Mouse (Mus musculus): ENCODE results near the gene Inha. TPM values are rescaled to one million over a fixed set of nuclear protein-coding genes. Genes with fewer than 3 reads are reported as not detected.

Gene Inha
- polyA plus RNA-seq, 1 experiment = 210 TPM

- no peaks in the 10 kb centered on the region for H3K27me3 ChIP-seq (ENCODE audit: control insufficient read depth, insufficient read depth, low read length)
- no peak overlapping the region for H3K4me3 ChIP-seq (ENCODE audit: control insufficient read depth, low read depth, low read length)
Observed at GRCm38 (mm10) chr1:75504256-75505045, 2.4 kb upstream of the Inha start.

GRCm38 (mm10) chr1:75505159-75505955 is 1.5 kb upstream of the Inha start:
- H3K36me3 ChIP-seq (ENCODE audit: control insufficient read depth, insufficient read depth, low read length) = no peaks in the 10 kb centered on the region
- TF ChIP-seq CTCF (IDR thresholded peaks at IDR 0.05; ENCODE audit: control insufficient read depth, insufficient read depth, insufficient replicate concordance, low read depth, low read length) = no peak
- peak; percentile 40; the same call in 1 of the 2 replicates for TF ChIP-seq POLR2A (IDR thresholded peaks at IDR 0.05; ENCODE audit: control insufficient read depth, low read depth, low read length)
- H3K27ac ChIP-seq (ENCODE audit: control insufficient read depth, insufficient read depth, low read depth, low read length) = peak overlapping the region; percentile 57
- H3K27me3 ChIP-seq (ENCODE audit: control insufficient read depth, insufficient read depth, low read length) = no peaks in the 10 kb centered on the region
- peaks cover 37% of the 10 kb centered on the region for H3K4me1 ChIP-seq (ENCODE audit: control insufficient read depth, insufficient read depth, low read length)
- H3K4me3 ChIP-seq (ENCODE audit: control insufficient read depth, low read depth, low read length) = peak overlapping the region; percentile 66

More at GRCm38 (mm10) chr1:75504256-75505045, 2.4 kb upstream of the Inha start:
- TF ChIP-seq CTCF (IDR thresholded peaks at IDR 0.05; ENCODE audit: control insufficient read depth, insufficient read depth, insufficient replicate concordance, low read depth, low read length) (no peak), POLR2A (IDR thresholded peaks at IDR 0.05; ENCODE audit: control insufficient read depth, low read depth, low read length) (no peak)
- H3K4me1 ChIP-seq (ENCODE audit: control insufficient read depth, insufficient read depth, low read length) = peaks cover 32% of the 10 kb centered on the region
- no peak overlapping the region for H3K27ac ChIP-seq (ENCODE audit: control insufficient read depth, insufficient read depth, low read depth, low read length)
- no peaks in the 10 kb centered on the region for H3K36me3 ChIP-seq (ENCODE audit: control insufficient read depth, insufficient read depth, low read length)

- peak within 1 kb of the TSS; percentile 66 for H3K4me3 ChIP-seq (ENCODE audit: control insufficient read depth, low read depth, low read length)
- H3K36me3 ChIP-seq (ENCODE audit: control insufficient read depth, insufficient read depth, low read length) = no peaks in the 10 kb centered on the region
- H3K4me1 ChIP-seq (ENCODE audit: control insufficient read depth, insufficient read depth, low read length) = peaks cover 37% of the 10 kb centered on the region
- peak within 1 kb of the TSS; percentile 57 for H3K27ac ChIP-seq (ENCODE audit: control insufficient read depth, insufficient read depth, low read depth, low read length)
- TF ChIP-seq CTCF (IDR thresholded peaks at IDR 0.05; ENCODE audit: control insufficient read depth, insufficient read depth, insufficient replicate concordance, low read depth, low read length) (no peak), POLR2A (IDR thresholded peaks at IDR 0.05; ENCODE audit: control insufficient read depth, low read depth, low read length) (peak; percentile 45; the same call in 1 of the 2 replicates)
- H3K27me3 ChIP-seq (ENCODE audit: control insufficient read depth, insufficient read depth, low read length) = no peaks in the 10 kb centered on the region
Observed at GRCm38 (mm10) chr1:75505956-75506831, 683 bp upstream of the Inha start, which contains the start of gene Obsl1. Gene Obsl1, minus strand, starts transcription at chr1:75506452.

- peak overlapping the region; percentile 59 for H3K27ac ChIP-seq (ENCODE audit: control insufficient read depth, insufficient read depth, low read depth, low read length)
- no peaks in the 10 kb centered on the region for H3K27me3 ChIP-seq (ENCODE audit: control insufficient read depth, insufficient read depth, low read length)
- TF ChIP-seq CTCF (IDR thresholded peaks at IDR 0.05; ENCODE audit: control insufficient read depth, insufficient read depth, insufficient replicate concordance, low read depth, low read length) = no peak
- no peak for TF ChIP-seq POLR2A (IDR thresholded peaks at IDR 0.05; ENCODE audit: control insufficient read depth, low read depth, low read length)
- peaks cover 27% of the 10 kb centered on the region for H3K4me1 ChIP-seq (ENCODE audit: control insufficient read depth, insufficient read depth, low read length)
- H3K4me3 ChIP-seq (ENCODE audit: control insufficient read depth, low read depth, low read length) = no peak overlapping the region
- H3K36me3 ChIP-seq (ENCODE audit: control insufficient read depth, insufficient read depth, low read length) = no peaks in the 10 kb centered on the region
Observed at GRCm38 (mm10) chr1:75509586-75509985, 2.7 kb downstream of the Inha start.

GRCm38 (mm10) chr1:75510154-75510553 is 3.3 kb downstream of the Inha start:
- H3K36me3 ChIP-seq (ENCODE audit: control insufficient read depth, insufficient read depth, low read length) = no peaks in the 10 kb centered on the region
- TF ChIP-seq CTCF (IDR thresholded peaks at IDR 0.05; ENCODE audit: control insufficient read depth, insufficient read depth, insufficient replicate concordance, low read depth, low read length) (no peak), POLR2A (IDR thresholded peaks at IDR 0.05; ENCODE audit: control insufficient read depth, low read depth, low read length) (no peak)
- peak overlapping the region; percentile 59 for H3K27ac ChIP-seq (ENCODE audit: control insufficient read depth, insufficient read depth, low read depth, low read length)
- H3K4me1 ChIP-seq (ENCODE audit: control insufficient read depth, insufficient read depth, low read length) = peaks cover 24% of the 10 kb centered on the region
- H3K4me3 ChIP-seq (ENCODE audit: control insufficient read depth, low read depth, low read length) = no peak overlapping the region
- no peaks in the 10 kb centered on the region for H3K27me3 ChIP-seq (ENCODE audit: control insufficient read depth, insufficient read depth, low read length)

- no peak overlapping the region for H3K4me3 ChIP-seq (ENCODE audit: control insufficient read depth, low read depth, low read length)
- peaks cover 10% of the 10 kb centered on the region for H3K4me1 ChIP-seq (ENCODE audit: control insufficient read depth, insufficient read depth, low read length)
- H3K36me3 ChIP-seq (ENCODE audit: control insufficient read depth, insufficient read depth, low read length) = no peaks in the 10 kb centered on the region
- no peaks in the 10 kb centered on the region for H3K27me3 ChIP-seq (ENCODE audit: control insufficient read depth, insufficient read depth, low read length)
- H3K27ac ChIP-seq (ENCODE audit: control insufficient read depth, insufficient read depth, low read depth, low read length) = peak overlapping the region; percentile 24; the same call in 1 of the 2 replicates
- TF ChIP-seq CTCF (IDR thresholded peaks at IDR 0.05; ENCODE audit: control insufficient read depth, insufficient read depth, insufficient replicate concordance, low read depth, low read length) (no peak), POLR2A (IDR thresholded peaks at IDR 0.05; ENCODE audit: control insufficient read depth, low read depth, low read length) (no peak)
Observed at GRCm38 (mm10) chr1:75511437-75512210, 4.7 kb downstream of the Inha start.
